Mouse (Mus musculus): ENCODE measurements at regions not wholly inside any gene's neighbourhood (a gene's known extent, or its start where the extent isn't known, plus 50 kb on each side); places are given as distances from the start of the nearest gene placed in this dataset.

GRCm38 (mm10) chr12:92137539-92137938, 288.6 kb upstream of the Sel1l start:
- 80% methylated on average over 4 of the region's 4 CpGs for WGBS
- no peak for DNase-seq
- Histone ChIP-seq H3K27ac (ENCODE audit: insufficient read depth, low read depth, low read length) (no peak overlapping the region), H3K4me1 (ENCODE audit: control insufficient read depth, insufficient read depth, low read length) (no peaks in the 10 kb centered on the region), H3K27me3 (replicated peaks; ENCODE audit: control insufficient read depth, insufficient read depth, low read length) (no peaks in the 10 kb centered on the region), H3K36me3 (ENCODE audit: control insufficient read depth, insufficient read depth, low read length) (no peaks in the 10 kb centered on the region), H3K4me3 (ENCODE audit: insufficient read depth, low read depth, low read length) (no peak overlapping the region)
- TF ChIP-seq CTCF (conservative IDR thresholded peaks at IDR 0.05; ENCODE audit: insufficient read depth, insufficient read length, low read depth, low read length) (no peak), POLR2A (IDR thresholded peaks at IDR 0.05; ENCODE audit: low read depth, low read length) (no peak)

- no peak for DNase-seq
- H3K4me1 ChIP-seq (ENCODE audit: control insufficient read depth, insufficient read depth, low read length): no peaks in the 10 kb centered on the region
- H3K27me3 ChIP-seq (replicated peaks; ENCODE audit: control insufficient read depth, insufficient read depth, low read length): no peaks in the 10 kb centered on the region
- no peak overlapping the region for H3K27ac ChIP-seq (ENCODE audit: insufficient read depth, low read depth, low read length)
- 83% methylated on average over 6 of the region's 6 CpGs for WGBS
- no peak overlapping the region for H3K4me3 ChIP-seq (ENCODE audit: insufficient read depth, low read depth, low read length)
- TF ChIP-seq POLR2A (IDR thresholded peaks at IDR 0.05; ENCODE audit: low read depth, low read length): no peak
- no peak for TF ChIP-seq CTCF (conservative IDR thresholded peaks at IDR 0.05; ENCODE audit: insufficient read depth, insufficient read length, low read depth, low read length)
- H3K36me3 ChIP-seq (ENCODE audit: control insufficient read depth, insufficient read depth, low read length): no peaks in the 10 kb centered on the region
Observed at GRCm38 (mm10) chr12:92127648-92128047, 278.7 kb upstream of the Sel1l start.

GRCm38 (mm10) chr12:92120164-92120815, 271.3 kb upstream of the Sel1l start:
- Histone ChIP-seq H3K4me1 (ENCODE audit: control insufficient read depth, insufficient read depth, low read length) (no peaks in the 10 kb centered on the region), H3K36me3 (ENCODE audit: control insufficient read depth, insufficient read depth, low read length) (no peaks in the 10 kb centered on the region), H3K27ac (ENCODE audit: insufficient read depth, low read depth, low read length) (no peak overlapping the region), H3K4me3 (ENCODE audit: insufficient read depth, low read depth, low read length) (no peak overlapping the region), H3K27me3 (replicated peaks; ENCODE audit: control insufficient read depth, insufficient read depth, low read length) (no peaks in the 10 kb centered on the region)
- TF ChIP-seq CTCF (conservative IDR thresholded peaks at IDR 0.05; ENCODE audit: insufficient read depth, insufficient read length, low read depth, low read length) (no peak), POLR2A (IDR thresholded peaks at IDR 0.05; ENCODE audit: low read depth, low read length) (no peak)
- DNase-seq: no peak
- WGBS: 62% methylated on average over 6 of the region's 6 CpGs

GRCm38 (mm10) chr12:92109615-92110014, 260.7 kb upstream of the Sel1l start:
- Histone ChIP-seq H3K36me3 (ENCODE audit: control insufficient read depth, insufficient read depth, low read length) (no peaks in the 10 kb centered on the region), H3K27ac (ENCODE audit: insufficient read depth, low read depth, low read length) (no peak overlapping the region), H3K27me3 (replicated peaks; ENCODE audit: control insufficient read depth, insufficient read depth, low read length) (no peaks in the 10 kb centered on the region), H3K4me3 (ENCODE audit: insufficient read depth, low read depth, low read length) (no peak overlapping the region), H3K4me1 (ENCODE audit: control insufficient read depth, insufficient read depth, low read length) (no peaks in the 10 kb centered on the region; the same call in 1 of the 2 replicates)
- peak; percentile 69 for DNase-seq
- TF ChIP-seq CTCF (conservative IDR thresholded peaks at IDR 0.05; ENCODE audit: insufficient read depth, insufficient read length, low read depth, low read length) (no peak), POLR2A (IDR thresholded peaks at IDR 0.05; ENCODE audit: low read depth, low read length) (no peak)
- 32% methylated on average over 3 of the region's 3 CpGs for WGBS

- no peak for DNase-seq
- no peaks in the 10 kb centered on the region for H3K4me1 ChIP-seq (ENCODE audit: control insufficient read depth, insufficient read depth, low read length)
- H3K4me3 ChIP-seq (ENCODE audit: insufficient read depth, low read depth, low read length): no peak overlapping the region
- WGBS: 83% methylated on average over 4 of the region's 4 CpGs
- H3K27me3 ChIP-seq (replicated peaks; ENCODE audit: control insufficient read depth, insufficient read depth, low read length): no peaks in the 10 kb centered on the region
- no peak for TF ChIP-seq CTCF (conservative IDR thresholded peaks at IDR 0.05; ENCODE audit: insufficient read depth, insufficient read length, low read depth, low read length)
- TF ChIP-seq POLR2A (IDR thresholded peaks at IDR 0.05; ENCODE audit: low read depth, low read length): no peak
- no peaks in the 10 kb centered on the region for H3K36me3 ChIP-seq (ENCODE audit: control insufficient read depth, insufficient read depth, low read length)
- no peak overlapping the region for H3K27ac ChIP-seq (ENCODE audit: insufficient read depth, low read depth, low read length)
Observed at GRCm38 (mm10) chr12:92100080-92100479, 251.1 kb upstream of the Sel1l start.

- H3K4me1 ChIP-seq (ENCODE audit: control insufficient read depth, insufficient read depth, low read length): no peaks in the 10 kb centered on the region
- H3K27me3 ChIP-seq (replicated peaks; ENCODE audit: control insufficient read depth, insufficient read depth, low read length): no peaks in the 10 kb centered on the region
- no peak overlapping the region for H3K27ac ChIP-seq (ENCODE audit: insufficient read depth, low read depth, low read length)
- TF ChIP-seq POLR2A (IDR thresholded peaks at IDR 0.05; ENCODE audit: low read depth, low read length) (no peak), CTCF (conservative IDR thresholded peaks at IDR 0.05; ENCODE audit: insufficient read depth, insufficient read length, low read depth, low read length) (no peak)
- no peaks in the 10 kb centered on the region for H3K36me3 ChIP-seq (ENCODE audit: control insufficient read depth, insufficient read depth, low read length)
- WGBS: 49% methylated on average over 10 of the region's 10 CpGs
- no peak for DNase-seq
- H3K4me3 ChIP-seq (ENCODE audit: insufficient read depth, low read depth, low read length): no peak overlapping the region
Observed at GRCm38 (mm10) chr12:92092794-92093365, 243.9 kb upstream of the Sel1l start.

- no peak for DNase-seq
- Histone ChIP-seq H3K4me1 (ENCODE audit: control insufficient read depth, insufficient read depth, low read length) (no peaks in the 10 kb centered on the region), H3K27me3 (replicated peaks; ENCODE audit: control insufficient read depth, insufficient read depth, low read length) (no peaks in the 10 kb centered on the region), H3K36me3 (ENCODE audit: control insufficient read depth, insufficient read depth, low read length) (no peaks in the 10 kb centered on the region), H3K27ac (ENCODE audit: insufficient read depth, low read depth, low read length) (no peak overlapping the region), H3K4me3 (ENCODE audit: insufficient read depth, low read depth, low read length) (no peak overlapping the region)
- 85% methylated on average over 10 of the region's 10 CpGs for WGBS
- TF ChIP-seq CTCF (conservative IDR thresholded peaks at IDR 0.05; ENCODE audit: insufficient read depth, insufficient read length, low read depth, low read length) (no peak), POLR2A (IDR thresholded peaks at IDR 0.05; ENCODE audit: low read depth, low read length) (no peak)
Observed at GRCm38 (mm10) chr12:92073209-92073608, 224.3 kb upstream of the Sel1l start.
